Mouse (Mus musculus) embryonic facial prominence, embryonic 12.5 days (tissue): ENCODE data around the gene Ms4a4a. TPM values are rescaled to one million over a fixed set of nuclear protein-coding genes. Genes with fewer than 3 reads are reported as not detected.

Source experiments
- ATAC-seq: fragments of 200-750 bp; cut with Nextera tagmentation; 2 replicates; pipeline ENCODE4 v1.8.0; 2017; ENCODE audit not compliant: insufficient number of reproducible peaks, insufficient read depth, low FRiP score, low TSS enrichment
- H3K27ac ChIP-seq: fragments of 300-500 bp; sonication (generic); 2 replicates; pipeline ENCODE4 v1.5.1; 2016; ENCODE audit warnings: mild to moderate bottlenecking
- H3K27me3 ChIP-seq: fragments of 300-500 bp; sonication (generic); 2 replicates; pipeline ENCODE4 v1.6.1; 2016; ENCODE audit warnings: mild to moderate bottlenecking, moderate library complexity
- H3K36me3 ChIP-seq: fragments of 300-500 bp; sonication (generic); 2 replicates; pipeline ENCODE4 v1.6.1; 2016; ENCODE audit warnings: mild to moderate bottlenecking
- H3K4me1 ChIP-seq: fragments of 300-500 bp; sonication (generic); 2 replicates; pipeline ENCODE4 v1.6.1; 2016
- H3K4me2 ChIP-seq: fragments of 300-500 bp; sonication (generic); replicated peaks from 2 replicates; pipeline ENCODE4 v1.6.1; 2016; ENCODE audit warnings: mild to moderate bottlenecking, moderate library complexity
- H3K4me3 ChIP-seq: fragments of 300-500 bp; sonication (generic); 2 replicates; pipeline ENCODE4 v1.5.1; 2016; ENCODE audit warnings: mild to moderate bottlenecking
- H3K9ac ChIP-seq: fragments of 300-500 bp; sonication (generic); 2 replicates; pipeline ENCODE4 v1.6.1; 2016; ENCODE audit warnings: mild to moderate bottlenecking, moderate library complexity
- H3K9me3 ChIP-seq: fragments of 300-500 bp; sonication (generic); 2 replicates; pipeline ENCODE4 v1.6.1; 2016; ENCODE audit warnings: mild to moderate bottlenecking, moderate library complexity
- WGBS: fragments of 180-500 bp; shearing (Covaris S2); methylation state at CpG from one replicate; pipeline ENCODE4 v1.1.7; 2016; 5-methylcytosine and 5-hydroxymethylcytosine counted together
- polyA plus RNA-seq: library from polyadenylated mRNA; unstranded; fragments of >200 nt; fragmentation: Nextera tagmentation; extraction: Ambion mirVana; gene quantifications from 2 replicates; pipeline ENCODE4 v1.2.1, GENCODE M21; 2016

The Ms4a4a gene
- polyA plus RNA-seq, 1 experiment from 2014 or later = 3.0 TPM

DNA sequence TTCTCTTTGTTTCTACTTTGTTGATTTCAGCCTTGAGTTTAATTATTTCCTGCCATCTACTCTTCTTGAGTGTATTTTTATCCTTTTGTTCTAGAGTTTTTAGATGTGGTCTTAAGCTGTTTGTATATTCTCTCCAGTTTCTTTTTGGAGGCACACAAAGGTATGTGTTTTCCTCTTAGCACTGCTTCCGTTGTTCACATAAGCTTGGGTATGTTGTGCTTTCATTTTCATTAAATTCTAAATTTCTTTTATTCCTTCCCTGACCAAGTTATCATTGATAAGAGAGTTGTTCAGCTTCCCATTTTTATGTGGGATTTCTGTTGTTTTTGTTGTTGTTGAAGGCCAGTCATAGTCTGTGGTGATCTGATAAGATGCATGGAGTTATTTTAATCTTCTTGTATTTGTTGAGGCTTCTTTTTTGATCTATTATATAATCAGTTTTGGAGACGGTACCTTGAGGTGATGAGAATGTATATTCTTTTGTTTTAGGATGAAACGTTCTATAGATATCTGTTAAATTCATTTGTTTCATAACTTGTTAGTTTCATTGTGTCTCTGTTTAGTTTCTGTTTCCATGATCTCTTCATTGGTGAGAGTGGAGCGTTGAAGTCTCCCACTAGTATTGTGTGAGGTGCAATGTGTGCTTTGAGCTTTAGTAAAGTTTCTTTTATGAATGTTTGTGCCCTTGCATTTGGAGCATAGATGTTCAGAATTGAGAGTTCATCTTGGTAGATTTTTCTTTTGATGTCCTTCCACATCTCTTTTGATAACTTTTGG, 59.9 kb downstream of the Ms4a4a start:
- no peak for ATAC-seq
- Histone ChIP-seq H3K36me3 (no peaks in the 10 kb centered on the region), H3K27ac (no peak overlapping the region), H3K4me2 (no peak overlapping the region), H3K9me3 (no peaks in the 10 kb centered on the region), H3K4me1 (no peaks in the 10 kb centered on the region), H3K9ac (no peak overlapping the region), H3K27me3 (no peaks in the 10 kb centered on the region), H3K4me3 (no peak overlapping the region)
- 82% methylated on average over 4 of the region's 4 CpGs for WGBS

Other genes starting within 250 kb of the Ms4a4a start
- gene 1700017D01Rik, start 244.6 kb upstream of the Ms4a4a start, polyA plus RNA-seq = not detected in 2 replicates
- gene 1700025F22Rik, start 210.2 kb upstream of the Ms4a4a start, polyA plus RNA-seq = not detected in 2 replicates
- gene Ms4a13, start 178.8 kb upstream of the Ms4a4a start, polyA plus RNA-seq = not detected in 2 replicates
- not detected in 2 replicates for gene Ms4a12, start 143.1 kb upstream of the Ms4a4a start, polyA plus RNA-seq
- gene Ms4a1, start 109.3 kb upstream of the Ms4a4a start, polyA plus RNA-seq = 0.05 TPM in 1 of 2 replicates, not detected in the other
- not detected in 2 replicates for gene Ms4a5, start 91.7 kb upstream of the Ms4a4a start, polyA plus RNA-seq
- 0.05 TPM in 1 of 2 replicates, not detected in the other for gene Ms4a14, start 61.1 kb upstream of the Ms4a4a start, polyA plus RNA-seq
- 2.9 TPM in 2 replicates for gene Ms4a7, start 39.4 kb upstream of the Ms4a4a start, polyA plus RNA-seq
- 0.43 and 0.57 TPM in 2 replicates for gene Ms4a4c, start 29.2 kb downstream of the Ms4a4a start, polyA plus RNA-seq
- gene Ms4a4b, start 68.0 kb downstream of the Ms4a4a start, polyA plus RNA-seq = not detected in 2 replicates
- gene Ms4a6c, start 93.8 kb downstream of the Ms4a4a start, polyA plus RNA-seq = 2.4 and 3.7 TPM in 2 replicates
- gene Gm8369, start 110.4 kb downstream of the Ms4a4a start, polyA plus RNA-seq = not detected in 2 replicates
- 1.8 and 3.1 TPM in 2 replicates for gene Ms4a6b, start 141.0 kb downstream of the Ms4a4a start, polyA plus RNA-seq
- gene Ms4a4d, start 161.3 kb downstream of the Ms4a4a start, polyA plus RNA-seq = 0.98 and 1.6 TPM in 2 replicates
- 1.6 and 3.0 TPM in 2 replicates for gene Ms4a6d, start 229.3 kb downstream of the Ms4a4a start, polyA plus RNA-seq
- gene Ms4a2, start 248.2 kb downstream of the Ms4a4a start, polyA plus RNA-seq = 0.22 TPM in 1 of 2 replicates, not detected in the other